Mouse (Mus musculus) erythroblast, embryonic 14.5 days (primary cell): ENCODE results near the gene Tcp11l1.

Experiments used
- GATA1 ChIP-seq: IDR thresholded peaks from 2 replicates; pipeline ENCODE4 v1.6.1; 2012; ENCODE audit warnings: low read length, inconsistent platforms, mixed read lengths
- TAL1 ChIP-seq: IDR thresholded peaks from 3 replicates; pipeline ENCODE4 v1.6.1; 2012; ENCODE audit warnings: low read length, inconsistent platforms, mixed read lengths

DNA sequence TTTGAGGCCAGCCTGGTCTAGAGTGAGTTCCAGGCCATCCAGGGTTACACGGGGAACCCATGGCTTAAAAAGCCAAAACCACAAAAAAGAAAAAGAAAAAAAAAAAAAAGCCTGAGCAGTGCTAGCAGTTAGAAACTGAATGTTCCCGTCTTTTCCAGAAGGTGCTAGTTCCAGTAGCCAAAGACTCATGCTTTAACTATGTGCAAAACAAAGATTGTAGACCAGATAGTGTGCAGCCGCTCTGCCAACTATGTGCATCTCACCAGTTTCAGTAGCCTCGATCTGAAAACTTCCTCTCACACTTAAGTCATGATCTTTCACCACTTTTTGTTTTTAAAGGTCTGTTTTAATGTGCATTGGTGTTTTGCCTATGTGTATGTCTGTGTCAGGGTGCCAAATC is 5.9 kb upstream of the Tcp11l1 start:
- TF ChIP-seq TAL1 (no peak), GATA1 (no peak)
